Mouse (Mus musculus): ENCODE measurements around the gene Pde6b. TPM values are rescaled to one million over a fixed set of nuclear protein-coding genes. Genes with fewer than 3 reads are reported as not detected.

The Pde6b gene
- total RNA-seq, 4 experiments from 2014 or later: not detected

GRCm38 (mm10) chr5:108461082-108462065, 73.2 kb downstream of the Pde6b start, which contains the start of gene Pcgf3:
Gene Pcgf3, plus strand, starts transcription at chr5:108461232.
- DNase-seq (ENCODE audit: low spot score in 2 of 2): peak; percentile 94 to 96

DNA sequence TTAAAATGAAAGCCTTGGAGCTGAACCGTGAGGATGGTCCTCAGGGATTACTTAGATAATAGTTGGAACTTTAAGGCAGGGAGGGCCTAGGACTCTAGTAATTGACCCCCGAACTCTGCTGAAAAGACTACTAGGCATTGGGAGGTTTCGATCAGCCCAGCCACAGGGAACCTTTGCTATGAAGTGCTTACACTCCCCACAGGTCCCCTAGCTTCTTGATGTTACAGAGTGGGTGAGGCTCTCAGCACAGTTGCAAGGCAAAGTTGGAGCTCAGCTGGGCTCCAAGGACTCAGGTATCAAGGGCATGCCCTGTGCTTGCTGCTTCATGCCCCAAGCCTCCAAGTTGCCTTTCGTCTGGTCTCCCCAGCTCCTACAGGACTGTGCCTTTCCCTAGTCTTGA, 74.3 kb downstream of the Pde6b start:
- no peak for DNase-seq (ENCODE audit: low spot score in 2 of 2)

DNA sequence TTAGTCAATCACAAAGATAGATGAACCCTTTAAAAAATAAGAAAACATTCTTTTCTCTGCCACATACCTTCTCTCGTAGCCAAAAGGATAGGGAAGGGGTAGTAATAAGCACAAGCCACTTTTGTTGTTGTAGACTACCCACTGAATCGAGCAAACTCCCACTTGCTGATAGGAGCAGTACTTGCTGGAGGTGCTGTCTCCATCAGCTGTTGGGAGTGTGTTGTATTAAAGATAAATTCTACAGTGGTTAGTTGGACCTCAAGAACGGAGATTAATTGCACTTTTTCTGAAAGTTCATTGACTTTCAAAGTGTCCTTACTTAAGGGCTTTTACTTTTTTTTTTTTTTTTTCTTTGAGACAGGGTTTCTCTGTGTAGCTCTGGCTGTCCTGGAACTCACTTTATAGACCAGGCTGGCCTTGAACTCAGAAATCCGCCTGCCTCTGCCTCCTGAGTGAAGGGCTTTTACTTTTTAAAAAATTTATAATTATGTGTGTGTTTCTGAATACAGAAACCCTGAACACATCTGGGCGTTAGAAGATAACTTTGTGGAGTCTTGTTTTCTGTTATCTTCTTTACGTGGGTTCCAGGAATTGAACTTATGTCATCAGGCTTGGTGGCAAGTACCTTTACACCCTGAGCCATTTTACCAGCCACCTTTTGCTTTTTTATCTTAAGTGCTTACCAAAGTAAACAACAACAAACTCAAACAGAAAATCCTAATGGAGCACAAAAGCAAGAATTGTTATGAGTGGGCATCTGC, 77.1 kb downstream of the Pde6b start:
- no peak for DNase-seq (ENCODE audit: low spot score in 2 of 2)

GRCm38 (mm10) chr5:108466647-108467046, 78.5 kb downstream of the Pde6b start:
- no peak for DNase-seq (ENCODE audit: low spot score in 2 of 2)

- no peak for DNase-seq (ENCODE audit: low spot score in 2 of 2)
Observed at GRCm38 (mm10) chr5:108469617-108470016, 81.4 kb downstream of the Pde6b start.

DNA sequence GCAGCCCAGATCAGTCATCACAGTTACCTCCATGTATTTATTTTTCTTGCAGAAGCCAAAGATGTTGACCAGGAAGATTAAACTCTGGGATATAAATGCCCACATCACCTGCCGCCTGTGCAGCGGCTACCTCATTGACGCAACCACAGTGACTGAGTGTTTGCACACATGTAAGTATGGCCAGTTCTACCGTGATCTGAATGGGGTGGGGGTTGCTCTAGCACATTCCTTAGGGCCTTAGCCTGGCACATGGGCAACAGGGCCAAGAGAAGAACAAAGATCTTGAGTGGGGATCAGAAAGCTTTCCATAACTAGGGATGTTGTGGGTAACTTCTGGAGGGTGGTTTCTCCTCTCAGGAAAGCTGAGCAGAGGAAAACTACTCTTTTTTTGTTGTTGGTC, 85.5 kb downstream of the Pde6b start:
- no peak for DNase-seq (ENCODE audit: low spot score in 2 of 2)

GRCm38 (mm10) chr5:108475977-108476376, 87.8 kb downstream of the Pde6b start:
- no peak for DNase-seq (ENCODE audit: low spot score in 2 of 2)

Other genes with a start within 250 kb of the Pde6b start
- gene Dr1, start 119.5 kb upstream of the Pde6b start, total RNA-seq (2022): 10 to 100 TPM; 15.2 to 18.5 (median 16.9) TPM
- gene Pigg, start 75.8 kb upstream of the Pde6b start, total RNA-seq (2022): 1 to 10 TPM; 3.3 to 4.3 (median 4.2) TPM
- under 1 TPM; 0.35 to 0.56 (median 0.41) TPM for gene Gm42517, start 20.5 kb upstream of the Pde6b start, total RNA-seq (2022)
- 100 to 1,000 TPM; 265 to 675 (median 469) TPM for gene Atp5k, start 46.1 kb downstream of the Pde6b start, total RNA-seq (2022)
- gene Mfsd7a, start 60.5 kb downstream of the Pde6b start, total RNA-seq (2022): 1 to 10 TPM; 1.6 to 2.3 (median 1.8) TPM
- 10 to 100 TPM; 28.4 to 38.8 (median 33.3) TPM for gene Pcgf3, start 72.8 kb downstream of the Pde6b start, total RNA-seq (2022)
- gene Cplx1, start 161.6 kb downstream of the Pde6b start, total RNA-seq (2022): not detected
- gene Gak, start 241.4 kb downstream of the Pde6b start, total RNA-seq (2022): 10 to 100 TPM in 2 of 4 experiments, 1 to 10 TPM in 2; 9.3 to 12.6 (median 10.3) TPM
- gene Tmem175, start 241.4 kb downstream of the Pde6b start, total RNA-seq (2022): 1 to 10 TPM; 6.9 to 9.2 (median 8.0) TPM

Data from gastrocnemius, adult 8-10 months (tissue).